Mouse (Mus musculus): Measurements from ENCODE around the gene Pbx1.

Gene Pbx1

GRCm38 (mm10) chr1:168425017-168425705 lies 6.9 kb downstream of the Pbx1 start:
- DNase-seq: no peak

- no peak for DNase-seq
Measured at GRCm38 (mm10) chr1:168423389-168423930, 8.6 kb downstream of the Pbx1 start.

GRCm38 (mm10) chr1:168418903-168419302 lies 13.2 kb downstream of the Pbx1 start:
- DNase-seq: no peak

GRCm38 (mm10) chr1:168417626-168418025 lies 14.4 kb downstream of the Pbx1 start:
- DNase-seq: no peak

- no peak for DNase-seq
Measured at GRCm38 (mm10) chr1:168416729-168417437, 15.2 kb downstream of the Pbx1 start.

GRCm38 (mm10) chr1:168410611-168411010 lies 21.5 kb downstream of the Pbx1 start:
- DNase-seq: no peak

GRCm38 (mm10) chr1:168410054-168410453 lies 22.0 kb downstream of the Pbx1 start:
- DNase-seq: no peak

- DNase-seq: no peak
Measured at GRCm38 (mm10) chr1:168408757-168409156, 23.3 kb downstream of the Pbx1 start.

GRCm38 (mm10) chr1:168407958-168408357 lies 24.1 kb downstream of the Pbx1 start:
- no peak for DNase-seq

- DNase-seq: no peak
Measured at GRCm38 (mm10) chr1:168406291-168406675, 25.8 kb downstream of the Pbx1 start.

GRCm38 (mm10) chr1:168405645-168406290 lies 26.3 kb downstream of the Pbx1 start:
- no peak for DNase-seq

- DNase-seq: no peak
Measured at GRCm38 (mm10) chr1:168403529-168403928, 28.5 kb downstream of the Pbx1 start.

GRCm38 (mm10) chr1:168402683-168403082 lies 29.4 kb downstream of the Pbx1 start:
- peak; percentile 58 for DNase-seq

GRCm38 (mm10) chr1:168395523-168396159 lies 36.4 kb downstream of the Pbx1 start:
- DNase-seq: no peak

- no peak for DNase-seq
Measured at GRCm38 (mm10) chr1:168394535-168394934, 37.5 kb downstream of the Pbx1 start.

GRCm38 (mm10) chr1:168393456-168393855 lies 38.6 kb downstream of the Pbx1 start:
- DNase-seq: no peak

- DNase-seq: no peak
Measured at GRCm38 (mm10) chr1:168392500-168392853, 39.6 kb downstream of the Pbx1 start.

GRCm38 (mm10) chr1:168391617-168392499 lies 40.2 kb downstream of the Pbx1 start:
- peak; percentile 64 for DNase-seq

- peak; percentile 53 for DNase-seq
Measured at GRCm38 (mm10) chr1:168390748-168391147, 41.3 kb downstream of the Pbx1 start.

GRCm38 (mm10) chr1:168386159-168386558 lies 45.9 kb downstream of the Pbx1 start:
- no peak for DNase-seq

- DNase-seq: no peak
Measured at GRCm38 (mm10) chr1:168384594-168384955, 47.5 kb downstream of the Pbx1 start.

Data from kidney, adult 9 months (tissue).